ENCODE assay signal across 27 mouse cellular contexts in genomic region chr11:23740895-23741294, GRCm38 (mm10). TPM values are rescaled to one million over a fixed set of nuclear protein-coding genes. Genes with fewer than 3 reads are reported as not detected.
DNase-seq lines count a peak whose midpoint lies in the region; ATAC-seq and TF ChIP-seq lines count a peak whose summit lies in the region.
"Had no signal": no experiment of that assay in that cellular context is flagged by ENCODE, and none has a peak within 500 bp of the region (broad histone marks: within the 10 kb centered on the region; RNA-seq: fewer than 3 reads in every experiment).

No protein-coding gene starts in this region.

- TF ChIP-seq CTCF in MEL (IDR thresholded peaks at IDR 0.05 in 2 of 3, conservative IDR thresholded peaks at IDR 0.05 in 1 of 3; ENCODE audit: control insufficient read depth in 1 of 3, insufficient read depth in 1 of 3, low read depth in 2 of 3, low read length in 3 of 3, poor library complexity in 1 of 3, severe bottlenecking in 1 of 3) = no peak

- WGBS in liver, embryonic 13.5 days (ENCODE audit: insufficient replicate concordance) = 38% methylated on average over 4 of the region's 4 CpGs
- 38% methylated on average over 4 of the region's 4 CpGs for WGBS in liver, embryonic 16.5 days (ENCODE audit: insufficient replicate concordance)
- 75% methylated on average over 4 of the region's 4 CpGs for WGBS in kidney, embryonic 14.5 days

- no peaks in the 10 kb centered on the region for H3K9me3 ChIP-seq in MEL (replicated peaks; ENCODE audit: insufficient read depth, low read length)
- no peaks in the 10 kb centered on the region for H3K9me3 ChIP-seq in liver, embryonic 13.5 days (replicated peaks)
- H3K9me3 ChIP-seq in liver, embryonic 16.5 days (replicated peaks; ENCODE audit: control insufficient read depth, low read length) = no peaks in the 10 kb centered on the region
- no peaks in the 10 kb centered on the region for H3K9me3 ChIP-seq in kidney, embryonic 14.5 days (ENCODE audit: control insufficient read depth, low read length)
- H3K9me3 ChIP-seq: embryonic facial prominence, embryonic 12.5 days; embryonic facial prominence, embryonic 15.5 days; forebrain, embryonic 12.5 days; forebrain, embryonic 15.5 days; heart, embryonic 12.5 days; heart, embryonic 15.5 days had no signal

- no peak for TF ChIP-seq RAD21 in MEL (IDR thresholded peaks at IDR 0.05; ENCODE audit: low read depth, low read length)

- peaks cover 0 to 25% of the 10 kb centered on the region in 2 experiments; a peak in 2 of 4 replicates for H3K36me3 ChIP-seq in MEL (ENCODE audit: control insufficient read depth in 1 of 2, insufficient read depth in 2 of 2, low read length in 2 of 2)
- H3K36me3 ChIP-seq in liver, embryonic 13.5 days = no peaks in the 10 kb centered on the region
- no peaks in the 10 kb centered on the region; the same call in 1 of the 2 replicates for H3K36me3 ChIP-seq in liver, embryonic 16.5 days (ENCODE audit: control insufficient read depth, insufficient read depth)
- H3K36me3 ChIP-seq in kidney, embryonic 14.5 days (ENCODE audit: control insufficient read depth, insufficient read depth, low read length) = no peaks in the 10 kb centered on the region
- H3K36me3 ChIP-seq: embryonic facial prominence, embryonic 12.5 days; forebrain, embryonic 12.5 days; forebrain, embryonic 15.5 days had no signal

- peaks cover 17 to 22% of the 10 kb centered on the region in 2 experiments for H3K4me1 ChIP-seq in MEL (ENCODE audit: control insufficient read depth in 1 of 2, insufficient read depth in 2 of 2, low read length in 2 of 2)
- no peaks in the 10 kb centered on the region; the same call in 1 of the 2 replicates for H3K4me1 ChIP-seq in liver, embryonic 13.5 days (replicated peaks)
- no peaks in the 10 kb centered on the region for H3K4me1 ChIP-seq in liver, embryonic 16.5 days (ENCODE audit: control insufficient read depth, low read depth, low read length)
- H3K4me1 ChIP-seq in kidney, embryonic 14.5 days (ENCODE audit: control insufficient read depth, insufficient read depth, low read length) = no peaks in the 10 kb centered on the region
- H3K4me1 ChIP-seq: embryonic facial prominence, embryonic 12.5 days; embryonic facial prominence, embryonic 15.5 days; forebrain, embryonic 12.5 days; forebrain, embryonic 15.5 days; heart, embryonic 12.5 days; heart, embryonic 15.5 days had no signal

- peak; percentile 93 for TF ChIP-seq EP300 in MEL (IDR thresholded peaks at IDR 0.05; ENCODE audit: low read depth in 1 of 2, low read length in 2 of 2)

- H3K4me2 ChIP-seq in liver, embryonic 13.5 days = no peak overlapping the region
- no peak overlapping the region for H3K4me2 ChIP-seq in liver, embryonic 16.5 days (ENCODE audit: low read depth, low read length)
- H3K4me2 ChIP-seq in kidney, embryonic 14.5 days (replicated peaks; ENCODE audit: low read depth, low read length) = no peak overlapping the region
- H3K4me2 ChIP-seq: embryonic facial prominence, embryonic 12.5 days; embryonic facial prominence, embryonic 15.5 days; forebrain, embryonic 12.5 days; forebrain, embryonic 15.5 days; heart, embryonic 12.5 days; heart, embryonic 15.5 days; hindbrain, embryonic 14.5 days had no signal

- H3K4me3 ChIP-seq in MEL (ENCODE audit: control insufficient read depth in 1 of 2, insufficient read depth in 1 of 2, low read depth in 2 of 2, low read length in 2 of 2) = no peak overlapping the region
- H3K4me3 ChIP-seq in liver, embryonic 13.5 days (replicated peaks) = no peak overlapping the region
- no peak overlapping the region for H3K4me3 ChIP-seq in liver, embryonic 16.5 days (ENCODE audit: low read depth, low read length)
- H3K4me3 ChIP-seq in kidney, embryonic 14.5 days (ENCODE audit: low read length) = no peak overlapping the region
- H3K4me3 ChIP-seq: embryonic facial prominence, embryonic 12.5 days; embryonic facial prominence, embryonic 15.5 days; forebrain, embryonic 12.5 days; forebrain, embryonic 15.5 days; heart, embryonic 12.5 days; heart, embryonic 15.5 days had no signal

- peak overlapping the region; percentile 37; the same call in 1 of the 2 replicates for H3K27ac ChIP-seq in MEL (ENCODE audit: control insufficient read depth, low read depth, low read length)
- H3K27ac ChIP-seq in liver, embryonic 13.5 days = no peak overlapping the region
- no peak overlapping the region for H3K27ac ChIP-seq in liver, embryonic 16.5 days (ENCODE audit: low read length)
- no peak overlapping the region for H3K27ac ChIP-seq in kidney, embryonic 14.5 days (ENCODE audit: low read depth, low read length)
- H3K27ac ChIP-seq: embryonic facial prominence, embryonic 12.5 days; embryonic facial prominence, embryonic 15.5 days; forebrain, embryonic 12.5 days; forebrain, embryonic 15.5 days; heart, embryonic 15.5 days; hindbrain, embryonic 14.5 days had no signal

- H3K9ac ChIP-seq in MEL (ENCODE audit: control insufficient read depth, low read depth, low read length, poor library complexity, severe bottlenecking) = no peak overlapping the region
- H3K9ac ChIP-seq in liver, embryonic 13.5 days = no peak overlapping the region
- H3K9ac ChIP-seq in liver, embryonic 16.5 days (ENCODE audit: low read depth, low read length) = no peak overlapping the region
- no peak overlapping the region for H3K9ac ChIP-seq in kidney, embryonic 14.5 days (ENCODE audit: low read depth, low read length)
- H3K9ac ChIP-seq: embryonic facial prominence, embryonic 12.5 days; embryonic facial prominence, embryonic 15.5 days; forebrain, embryonic 12.5 days; forebrain, embryonic 15.5 days; heart, embryonic 12.5 days; heart, embryonic 15.5 days; hindbrain, embryonic 14.5 days had no signal

- H3K79me2 ChIP-seq in MEL (ENCODE audit: control insufficient read depth, insufficient read depth, low read length, poor library complexity) = no peaks in the 10 kb centered on the region

- no peaks in the 10 kb centered on the region for H3K27me3 ChIP-seq in MEL (ENCODE audit: control insufficient read depth in 1 of 2, insufficient read depth in 2 of 2, low read length in 2 of 2)
- H3K27me3 ChIP-seq in liver, embryonic 13.5 days = no peaks in the 10 kb centered on the region
- no peaks in the 10 kb centered on the region for H3K27me3 ChIP-seq in liver, embryonic 16.5 days (ENCODE audit: control insufficient read depth, insufficient read depth, low read depth, low read length)
- H3K27me3 ChIP-seq in kidney, embryonic 14.5 days (ENCODE audit: control insufficient read depth, insufficient read depth, low read length) = no peaks in the 10 kb centered on the region
- H3K27me3 ChIP-seq: embryonic facial prominence, embryonic 12.5 days; embryonic facial prominence, embryonic 15.5 days; forebrain, embryonic 12.5 days; forebrain, embryonic 15.5 days; heart, embryonic 12.5 days; heart, embryonic 15.5 days; Patski had no signal

- no peak for TF ChIP-seq POLR2A in MEL (IDR thresholded peaks at IDR 0.05; ENCODE audit: control insufficient read depth in 1 of 2, insufficient read depth in 1 of 2, low read depth in 1 of 2, low read length in 2 of 2, poor library complexity in 1 of 2)

- intact Hi-C loops in heart, postnatal 14 days (cut with DNase I) = no loop called here

- DNase-seq in MEL (ENCODE audit: low read depth, low spot score) (peak; percentile 84), MEL-GATA-1-ER (ENCODE audit: extremely low read depth, low read depth) (peak; percentile 29)
- no peak for DNase-seq in liver, embryonic 13.5 days
- DNase-seq in urinary bladder, postnatal 14 days (ENCODE audit: low spot score) = no peak
- DNase-seq in thymus, adult 18-20 months = no peak
- no peak for DNase-seq in heart, postnatal 14 days
- DNase-seq: adrenal gland, postnatal 10 days; adrenal gland, postnatal 36 days; cerebellum, adult 11 months; cerebellum, adult 2 months; cerebellum, adult 9-11 months; cerebellum, postnatal 25 days; gastrocnemius, postnatal 25 days; heart, adult 18-20 months; heart, postnatal 10 days; heart, postnatal 4 days had no signal

- peak; percentile 60 for ATAC-seq in liver, embryonic 13.5 days (ENCODE audit: low read depth)
- peak; percentile 35; the same call in 1 of the 2 replicates for ATAC-seq in liver, embryonic 16.5 days (ENCODE audit: low read depth)
- ATAC-seq in kidney, embryonic 14.5 days (ENCODE audit: low FRiP score, low TSS enrichment) = no peak
- ATAC-seq: CD4-positive, CD25-positive, alpha-beta regulatory T cell, adult 4 months; forebrain, embryonic 15.5 days; Patski had no signal

TF ChIP-seq in MEL, 35 proteins besides CTCF, POLR2A, EP300 and RAD21:
- TF ChIP-seq ETS1 (IDR thresholded peaks at IDR 0.05; ENCODE audit: low read depth, low read length) = peak; percentile 77
- no peak for TF ChIP-seq USF2 (IDR thresholded peaks at IDR 0.05; ENCODE audit: borderline replicate concordance in 1 of 2, insufficient read depth in 1 of 2, low read depth in 1 of 2, low read length in 2 of 2)
- no peak for TF ChIP-seq MAX (IDR thresholded peaks at IDR 0.05; ENCODE audit: low read length)
- peak; percentile 68 for TF ChIP-seq TAL1 (IDR thresholded peaks at IDR 0.05; ENCODE audit: low read length)
- TF ChIP-seq MYC (IDR thresholded peaks at IDR 0.05; ENCODE audit: low read depth, low read length) = 0 out of 2 replicates have a peak, but pooled peaks have one; percentile 32
- peak; percentile 91 for TF ChIP-seq TCF12 (IDR thresholded peaks at IDR 0.05; ENCODE audit: low read depth, low read length)
- peak; percentile 87 for TF ChIP-seq GATA1 (IDR thresholded peaks at IDR 0.05; ENCODE audit: low read depth, low read length)
- no peak for TF ChIP-seq KAT2A (conservative IDR thresholded peaks at IDR 0.05; ENCODE audit: low read depth, low read length)
- TF ChIP-seq MYB (IDR thresholded peaks at IDR 0.05; ENCODE audit: low read depth, low read length) = peak; percentile 80
- no peak for TF ChIP-seq E2F4 (IDR thresholded peaks at IDR 0.05; ENCODE audit: borderline replicate concordance, low read depth, low read length)
- TF ChIP-seq RCOR1 (IDR thresholded peaks at IDR 0.05; ENCODE audit: low read depth, low read length) = peak; percentile 36; the same call in 1 of the 2 replicates

RNA-seq across cellular contexts. Expression of gene Rel, which starts 29.9 kb away (rescaled TPM):
- total RNA-seq in MEL (2012; rRNA removed) = 0.42 and 1.2 TPM in 2 replicates
- polyA plus RNA-seq in MEL (2012; ENCODE audit: insufficient read depth in 1 of 2, insufficient read length in 2 of 2, low read depth in 1 of 2, low replicate concordance in 2 of 2, missing spikeins in 1 of 2) = 1 to 10 TPM in 1 of 2 experiments, not detected in 1; 2.5 TPM
- 0.33 and 0.41 TPM in 2 replicates for polyA plus RNA-seq in liver, embryonic 13.5 days (2015; fragmentation: Nextera tagmentation; extraction: Ambion mirVana)
- 0.54 and 0.68 TPM in 2 replicates for polyA plus RNA-seq in liver, embryonic 16.5 days (2015; fragmentation: Nextera tagmentation; extraction: Ambion mirVana)
- total RNA-seq in heart, postnatal 14 days (2021) = 1 to 10 TPM; 8.1 to 8.5 TPM
- polyA plus RNA-seq in kidney, embryonic 14.5 days (2014; fragmentation: Nextera tagmentation; extraction: Ambion mirVana) = 0.90 and 1.1 TPM in 2 replicates

Comparison
In these comparisons a context has a peak if more than half of its experiments do, and no peak if none do; other contexts are left out.
1. DNase-seq: peak in MEL (single experiment) and MEL-GATA-1-ER (single experiment); none in liver, embryonic 13.5 days (single experiment), urinary bladder, postnatal 14 days (single experiment), thymus, adult 18-20 months (0 of 2) and heart, postnatal 14 days (0 of 2).